Mouse (Mus musculus) heart, embryonic 13.5 days (tissue): Measurements from ENCODE around the gene Txndc17. TPM values are rescaled to one million over a fixed set of nuclear protein-coding genes. Genes with fewer than 3 reads are reported as not detected.

Source experiments
- polyA plus RNA-seq: library from polyadenylated mRNA; unstranded; fragments of >200 nt; fragmentation: Nextera tagmentation; extraction: Ambion mirVana; gene quantifications from 2 replicates; pipeline ENCODE4 v1.2.1, GENCODE M21; 2015

Txndc17 gene
- polyA plus RNA-seq, 1 experiment from 2014 or later, result 137 TPM

Other genes starting within 250 kb of the Txndc17 start
- 0.57 and 0.98 TPM in 2 replicates for gene Aipl1, start 170.0 kb upstream of the Txndc17 start, polyA plus RNA-seq
- 84.8 and 87.5 TPM in 2 replicates for gene Pimreg, start 165.5 kb upstream of the Txndc17 start, polyA plus RNA-seq
- 0.10 and 0.12 TPM in 2 replicates for gene Pitpnm3, start 71.8 kb upstream of the Txndc17 start, polyA plus RNA-seq
- gene Gm43951, start 707 bp upstream of the Txndc17 start, polyA plus RNA-seq, result 0.16 and 0.17 TPM in 2 replicates
- gene 4933427D14Rik, start 88 bp upstream of the Txndc17 start, polyA plus RNA-seq, result 7.7 and 7.8 TPM in 2 replicates
- 28.3 and 31.7 TPM in 2 replicates for gene Med31, start 8.0 kb downstream of the Txndc17 start, polyA plus RNA-seq
- gene Slc13a5, start 59.7 kb downstream of the Txndc17 start, polyA plus RNA-seq, result 0.11 and 0.12 TPM in 2 replicates
- 5.7 and 6.8 TPM in 2 replicates for gene Xaf1, start 94.1 kb downstream of the Txndc17 start, polyA plus RNA-seq
- not detected in 2 replicates for gene Fbxo39, start 106.9 kb downstream of the Txndc17 start, polyA plus RNA-seq
- gene Tekt1, start 154.9 kb downstream of the Txndc17 start, polyA plus RNA-seq, result 0.47 and 0.55 TPM in 2 replicates
- 145 and 160 TPM in 2 replicates for gene Smtnl2, start 204.2 kb downstream of the Txndc17 start, polyA plus RNA-seq
- gene Ggt6, start 228.0 kb downstream of the Txndc17 start, polyA plus RNA-seq, result not detected in 2 replicates
- gene Mybbp1a, start 233.8 kb downstream of the Txndc17 start, polyA plus RNA-seq, result 82.3 and 88.2 TPM in 2 replicates